Mouse (Mus musculus) thymus, adult 2 months (tissue): ENCODE data around the gene Pcyox1.

Source experiments
- CTCF ChIP-seq: fragments of 200-500 bp; IDR thresholded peaks from 2 replicates; pipeline ENCODE4 v1.5.1; 2012; ENCODE audit warnings: mild to moderate bottlenecking, control low read depth, low read length, moderate library complexity, borderline replicate concordance; ENCODE audit not compliant: control insufficient read depth, poor library complexity, insufficient read depth; ENCODE audit errors: extremely low read depth
- POLR2A ChIP-seq: fragments of 200-500 bp; IDR thresholded peaks from 2 replicates; pipeline ENCODE4 v1.6.1; 2012; ENCODE audit warnings: mild to moderate bottlenecking, low read length, control low read depth, moderate library complexity; ENCODE audit not compliant: control insufficient read depth, poor library complexity, insufficient read depth; ENCODE audit errors: extremely low read depth

- no peak for TF ChIP-seq CTCF
- no peak for TF ChIP-seq POLR2A
Measured at GRCm38 (mm10) chr6:86388461-86388860, 8.5 kb downstream of the Pcyox1 start.
